Mouse (Mus musculus): Measurements from ENCODE around the gene Alkbh6.

The Alkbh6 gene

GRCm38 (mm10) chr7:30308076-30309005 is at the start of gene Alkbh6:
TSS of gene Alkbh6 (plus strand) at chr7:30308717.
- CTCF ChIA-PET = interaction anchor here in 3 of 4 experiments (0.5 to 1.4 kb wide), 7 partner anchors 7 to 305 kb away, joined by 3 to 5 read pairs (median 3); no protein-coding TSS in a partner anchor
- POLR2A ChIA-PET = interaction anchor here in 3 of 4 experiments (0.5 to 4.0 kb wide), 15 partner anchors 8 to 299 kb away, joined by 3 to 22 read pairs (median 4); partner anchors contain the start of genes E130208F15Rik (in 2 of the 3), Wdr62 (in 2 of the 3), Polr2i (in 1 of the 3) and Tbcb (in 1 of the 3)

DNA sequence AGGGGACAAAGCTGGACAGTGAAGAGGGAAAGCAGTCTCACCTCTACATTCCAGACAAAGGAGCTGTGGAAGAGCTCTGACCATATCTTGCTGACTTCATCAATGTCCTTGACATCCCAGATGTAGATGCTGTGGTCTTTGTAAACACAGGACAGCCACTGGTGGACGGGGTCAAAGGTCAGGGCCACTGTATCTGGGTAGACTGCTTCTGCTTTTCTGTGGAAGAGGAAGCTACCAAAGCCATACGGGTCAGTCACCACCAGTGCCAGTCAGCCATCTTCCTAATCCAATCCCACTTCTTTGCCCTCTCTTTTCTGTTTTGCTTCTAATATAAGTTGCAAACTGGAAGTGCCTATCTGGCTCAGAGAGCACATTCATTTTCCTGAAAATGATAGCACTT is 43.5 kb upstream of the Alkbh6 start:
- ChIA-PET POLR2A (interaction anchor here in 3 of 4 experiments (0.9 to 20.2 kb wide), 18 partner anchors 8 to 81 kb away, joined by 3 to 328 read pairs (median 9); partner anchors contain the start of genes Thap8 (in 3 of the 3), Wdr62 (in 3 of the 3), Polr2i (in 2 of the 3) and Tbcb (in 2 of the 3)), CTCF (interaction anchor here in 2 of 4 experiments (1.0 to 1.9 kb wide), 5 partner anchors 17 to 35 kb away, joined by 3 to 10 read pairs (median 9); no protein-coding TSS in a partner anchor)

DNA sequence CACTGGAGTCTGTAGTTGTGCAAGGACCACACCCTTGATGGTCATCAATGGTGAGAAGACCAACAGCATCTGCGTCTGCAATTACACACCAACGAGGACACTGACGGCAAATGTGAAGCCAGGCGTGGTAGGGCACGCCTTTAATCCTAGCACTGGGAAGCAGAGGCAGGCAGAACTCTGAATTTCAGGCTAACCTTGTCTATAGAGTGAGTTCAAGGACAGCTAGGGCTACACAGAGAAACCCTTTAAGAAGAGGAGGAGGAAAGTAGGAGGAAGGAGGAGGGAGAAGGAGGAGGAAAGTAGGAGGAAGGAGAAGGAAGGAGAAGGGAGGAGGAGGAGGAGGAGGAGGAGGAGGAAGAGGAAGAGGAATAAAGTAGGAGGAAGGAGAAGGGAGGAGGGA is 43.0 kb upstream of the Alkbh6 start:
- ChIA-PET POLR2A (interaction anchor here (0.8 to 20.2 kb wide), 23 partner anchors 8 to 323 kb away, joined by 3 to 328 read pairs (median 6); partner anchors contain the start of genes Thap8 (in 3 of the 4), Wdr62 (in 3 of the 4), Polr2i (in 2 of the 4) and Tbcb (in 2 of the 4)), CTCF (interaction anchor here in 2 of 4 experiments (1.0 to 1.9 kb wide), 5 partner anchors 26 to 66 kb away, joined by 3 to 10 read pairs (median 9); no protein-coding TSS in a partner anchor)

DNA sequence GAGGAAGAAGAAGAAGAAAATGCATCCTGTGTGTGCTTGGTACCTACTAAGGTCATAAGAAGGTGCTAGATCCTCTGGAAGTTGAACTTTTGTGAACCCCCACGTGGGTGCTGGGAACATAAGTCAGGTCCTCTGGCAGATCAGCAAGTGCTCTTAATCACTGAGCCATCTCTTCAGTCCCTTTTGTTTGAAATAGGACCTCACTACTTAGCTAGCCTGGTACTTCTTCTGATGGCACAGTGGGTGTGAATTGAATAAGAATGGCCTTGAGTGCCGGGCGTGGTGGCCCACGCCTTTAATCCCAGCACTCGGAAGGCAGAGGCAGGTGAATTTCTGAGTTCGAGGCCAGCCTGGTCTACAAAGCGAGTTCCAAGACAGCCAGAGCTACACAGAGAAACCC is 42.6 kb upstream of the Alkbh6 start:
- POLR2A ChIA-PET = interaction anchor here (0.8 to 20.2 kb wide), 26 partner anchors 9 to 322 kb away, joined by 3 to 328 read pairs (median 7); partner anchors contain the start of genes Thap8 (in 4 of the 4), Wdr62 (in 4 of the 4), Polr2i (in 2 of the 4) and Tbcb (in 2 of the 4)
- CTCF ChIA-PET = interaction anchor here in 3 of 4 experiments (1.0 to 1.9 kb wide), 12 partner anchors 16 to 67 kb away, joined by 3 to 10 read pairs (median 4); partner anchors contain the start of genes Polr2i (in 1 of the 3) and Tbcb (in 1 of the 3)

DNA sequence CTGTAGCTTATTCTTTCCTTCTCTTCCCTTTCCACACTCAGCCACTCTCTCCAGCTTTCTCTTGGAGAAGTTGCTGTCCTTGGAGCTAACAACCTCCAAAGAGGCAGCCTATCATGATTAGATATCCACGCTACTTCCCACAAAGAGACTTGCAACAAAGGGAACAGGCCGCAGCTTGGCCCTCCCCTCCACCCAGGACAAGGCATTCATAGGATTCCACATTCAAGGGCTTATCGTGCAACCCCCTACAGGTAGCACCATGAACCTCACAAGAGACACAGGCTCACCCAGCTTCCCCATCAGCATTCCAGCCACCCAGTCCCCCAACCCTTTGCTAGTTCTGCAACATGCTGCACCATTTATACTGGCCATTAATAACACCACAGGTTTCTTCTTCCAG is 41.7 kb upstream of the Alkbh6 start:
- ChIA-PET POLR2A (interaction anchor here (0.6 to 20.2 kb wide), 35 partner anchors 9 to 1459 kb away, joined by 3 to 328 read pairs (median 4); partner anchors contain the start of genes Thap8 (in 4 of the 4), Wdr62 (in 4 of the 4), Polr2i (in 2 of the 4) and Tbcb (in 2 of the 4)), CTCF (interaction anchor here in 3 of 4 experiments (0.7 to 1.9 kb wide), 15 partner anchors 10 to 111 kb away, joined by 3 to 9 read pairs (median 3); partner anchors contain the start of genes Capns1 (in 1 of the 3), Polr2i (in 1 of the 3) and Tbcb (in 1 of the 3))

DNA sequence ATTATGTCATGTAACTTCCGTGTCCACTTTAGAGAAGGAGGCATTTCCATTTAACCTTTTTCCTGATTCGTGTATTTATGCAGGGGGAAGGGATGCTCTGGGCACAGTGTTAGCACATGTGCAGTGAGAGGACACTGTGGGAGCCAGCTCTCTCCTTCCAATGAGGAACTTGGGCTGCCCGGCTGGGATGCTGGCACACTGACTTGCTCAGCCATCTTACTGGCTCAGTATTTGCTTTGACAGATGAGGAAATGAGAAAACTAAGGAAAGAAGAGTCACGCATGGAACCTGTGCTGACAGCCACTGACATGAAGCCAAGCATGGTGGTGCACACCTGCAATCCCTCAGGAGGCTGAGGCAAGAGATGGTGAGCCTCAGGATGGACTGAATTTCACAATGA is 38.9 kb upstream of the Alkbh6 start:
- CTCF ChIA-PET = interaction anchor here in 1 of 4 experiments (0.6 kb wide), 1 partner anchor 49 kb away, joined by 3 read pairs; no protein-coding TSS in a partner anchor

GRCm38 (mm10) chr7:30274383-30274782 is 34.1 kb upstream of the Alkbh6 start:
- POLR2A ChIA-PET = interaction anchor here in 2 of 4 experiments (1.3 to 15.3 kb wide), 2 partner anchors 9 to 12 kb away, joined by 3 to 328 read pairs; no protein-coding TSS in a partner anchor
- CTCF ChIA-PET = no interaction called here

More for the DNA sequence above, 38.9 kb upstream of the Alkbh6 start:
- POLR2A ChIA-PET = interaction anchor here in 3 of 4 experiments (0.7 to 20.2 kb wide), 9 partner anchors 10 to 36 kb away, joined by 3 to 328 read pairs (median 13); partner anchors contain the start of genes Thap8 (in 3 of the 3), Wdr62 (in 3 of the 3), Ovol3 (in 1 of the 3) and Polr2i (in 1 of the 3)

GRCm38 (mm10) chr7:30278911-30279310 is 29.6 kb upstream of the Alkbh6 start:
- ChIA-PET POLR2A (interaction anchor here (0.7 to 15.3 kb wide), 16 partner anchors 12 to 1721 kb away, joined by 3 to 328 read pairs (median 6); partner anchors contain the start of genes Ovol3 (in 1 of the 4), Polr2i (in 1 of the 4) and Tbcb (in 1 of the 4)), CTCF (interaction anchor here in 1 of 4 experiments (0.7 kb wide), 2 partner anchors 102 to 329 kb away, joined by 3 to 4 read pairs; no protein-coding TSS in a partner anchor)

GRCm38 (mm10) chr7:30279536-30279935 is 29.0 kb upstream of the Alkbh6 start:
- CTCF ChIA-PET = interaction anchor here in 1 of 4 experiments (0.7 to 1.8 kb wide), 2 partner anchors 21 to 328 kb away, joined by 4 to 20 read pairs; no protein-coding TSS in a partner anchor
- POLR2A ChIA-PET = interaction anchor here (0.5 to 15.3 kb wide), 35 partner anchors 13 to 373 kb away, joined by 3 to 328 read pairs (median 5); partner anchors contain the start of genes Capns1 (in 2 of the 4), Alkbh6 (in 1 of the 4), Clip3 (in 1 of the 4) and Cox7a1 (in 1 of the 4)

- POLR2A ChIA-PET = interaction anchor here (0.5 to 15.3 kb wide), 186 partner anchors 9 to 1898 kb away, joined by 3 to 328 read pairs (median 5); partner anchors contain the start of genes Capns1 (in 3 of the 4), Clip3 (in 3 of the 4), Cox7a1 (in 3 of the 4) and E130208F15Rik (in 3 of the 4)
- CTCF ChIA-PET = interaction anchor here (0.6 to 1.8 kb wide), 13 partner anchors 12 to 579 kb away, joined by 3 to 20 read pairs (median 3); partner anchors contain the start of genes Capns1 (in 1 of the 4), Clip3 (in 1 of the 4), Polr2i (in 1 of the 4) and Tbcb (in 1 of the 4)
Observed at GRCm38 (mm10) chr7:30279951-30280669, 28.4 kb upstream of the Alkbh6 start, which contains the start of the genes Thap8 and Wdr62. TSS of gene Thap8 (plus strand) at chr7:30280094. TSS of gene Wdr62 (minus strand) at chr7:30280419.

DNA sequence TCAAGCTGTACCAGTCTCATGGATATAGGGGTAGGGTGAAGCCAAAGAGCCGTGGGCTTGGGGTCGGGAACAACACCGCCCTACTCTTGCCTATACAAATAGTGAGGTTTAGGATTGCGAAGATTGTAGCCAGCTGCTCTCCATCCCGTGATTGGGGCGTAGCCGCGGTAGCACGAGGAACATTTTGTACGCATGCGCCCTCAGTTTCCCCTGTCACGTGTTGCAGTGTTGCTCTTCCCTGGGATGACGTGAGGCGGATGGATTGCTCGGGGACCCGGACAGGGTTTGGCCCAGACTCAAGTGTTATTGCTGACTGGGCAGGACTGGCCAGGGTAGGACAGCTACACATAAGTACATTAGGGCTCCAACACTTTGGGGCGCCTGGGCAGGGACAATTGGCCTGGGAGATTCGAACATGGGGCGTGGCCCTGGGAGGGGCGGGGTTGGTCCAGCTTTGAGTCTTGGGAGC is 27.8 kb upstream of the Alkbh6 start:
- ChIA-PET POLR2A (interaction anchor here (0.6 to 15.3 kb wide), 181 partner anchors 8 to 1899 kb away, joined by 3 to 328 read pairs (median 5); partner anchors contain the start of genes Capns1 (in 3 of the 4), Clip3 (in 3 of the 4), Cox7a1 (in 3 of the 4) and E130208F15Rik (in 3 of the 4)), CTCF (interaction anchor here (0.6 to 1.8 kb wide), 14 partner anchors 11 to 579 kb away, joined by 3 to 20 read pairs (median 4); partner anchors contain the start of genes Capns1 (in 1 of the 4), Clip3 (in 1 of the 4), Polr2i (in 1 of the 4) and Tbcb (in 1 of the 4))

GRCm38 (mm10) chr7:30281522-30281921 is 27.0 kb upstream of the Alkbh6 start:
- ChIA-PET POLR2A (interaction anchor here (0.6 to 15.3 kb wide), 62 partner anchors 9 to 812 kb away, joined by 3 to 328 read pairs (median 8); partner anchors contain the start of genes Clip3 (in 2 of the 4), E130208F15Rik (in 2 of the 4), Ovol3 (in 2 of the 4) and Polr2i (in 2 of the 4)), CTCF (interaction anchor here in 3 of 4 experiments (0.7 to 1.8 kb wide), 8 partner anchors 10 to 156 kb away, joined by 3 to 20 read pairs (median 4); partner anchors contain the start of genes Capns1 (in 1 of the 3) and Clip3 (in 1 of the 3))

GRCm38 (mm10) chr7:30282740-30283139 is 25.8 kb upstream of the Alkbh6 start:
- ChIA-PET CTCF (interaction anchor here in 3 of 4 experiments (0.6 to 1.8 kb wide), 6 partner anchors 16 to 54 kb away, joined by 3 to 6 read pairs (median 4); no protein-coding TSS in a partner anchor), POLR2A (interaction anchor here in 3 of 4 experiments (0.6 to 15.3 kb wide), 26 partner anchors 10 to 294 kb away, joined by 3 to 328 read pairs (median 6); partner anchors contain the start of genes Clip3 (in 2 of the 3), E130208F15Rik (in 2 of the 3), Polr2i (in 2 of the 3) and Sdhaf1 (in 2 of the 3))

DNA sequence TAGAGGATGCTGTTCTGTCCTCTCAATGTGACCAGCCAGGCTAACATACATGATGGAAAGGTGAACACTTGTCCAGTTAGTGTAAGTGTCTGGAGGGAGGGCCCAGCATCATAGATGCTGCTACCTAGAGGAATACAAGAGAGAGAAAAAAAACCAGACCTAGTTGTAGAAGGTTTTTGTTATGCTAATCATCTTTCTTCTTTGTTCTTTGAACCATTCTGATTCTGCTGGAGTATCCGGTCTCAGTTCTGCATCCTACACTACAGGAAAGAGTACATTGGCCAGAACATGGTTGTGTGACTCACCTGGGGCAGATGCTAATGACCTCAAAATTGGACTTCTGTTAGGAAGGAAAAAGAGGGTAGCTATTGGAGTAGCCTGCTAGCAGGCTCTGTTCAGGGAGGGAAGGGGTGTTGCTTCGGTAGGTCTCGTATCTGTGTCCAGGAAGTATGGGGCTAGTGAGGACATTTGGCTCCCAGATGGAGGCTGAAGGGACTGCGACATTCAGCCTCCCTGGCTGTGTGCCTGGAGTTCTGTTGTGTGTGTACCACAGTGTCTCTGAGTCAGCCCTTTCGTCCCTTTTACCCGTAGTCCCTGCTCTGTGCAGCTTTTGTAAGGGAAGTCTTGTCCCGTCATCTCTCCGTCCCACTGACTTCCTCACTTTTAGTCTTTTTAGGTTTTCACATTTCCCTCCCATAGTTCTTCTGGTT is 21.7 kb upstream of the Alkbh6 start:
- ChIA-PET POLR2A (interaction anchor here in 2 of 4 experiments (0.6 to 15.3 kb wide), 7 partner anchors 9 to 253 kb away, joined by 3 to 328 read pairs (median 4); no protein-coding TSS in a partner anchor), CTCF (interaction anchor here in 2 of 4 experiments (0.6 to 1.1 kb wide), 2 partner anchors 54 to 736 kb away, joined by 3 to 5 read pairs; partner anchors contain the start of gene Tbcb (in 1 of the 2))

Measured in embryonic stem cell, embryonic (primary cell).